Mouse (Mus musculus) forelimb bud, embryonic 11.5 days (tissue): ENCODE measurements around the gene Cks2.
"Not testable (repeated sequence)": the region's sequence is repeated elsewhere in the genome, so short reads cannot be mapped to it uniquely, and the experiment has no call there.

Source experiments
- DNase-seq: peaks from one replicate; pipeline ENCODE4 v3.0.0-alpha.2; 2012; ENCODE audit warnings: low read depth, low spot score

Gene Cks2

GRCm38 (mm10) chr13:51638958-51639357, 6.1 kb upstream of the Cks2 start:
- DNase-seq: no peak

DNA sequence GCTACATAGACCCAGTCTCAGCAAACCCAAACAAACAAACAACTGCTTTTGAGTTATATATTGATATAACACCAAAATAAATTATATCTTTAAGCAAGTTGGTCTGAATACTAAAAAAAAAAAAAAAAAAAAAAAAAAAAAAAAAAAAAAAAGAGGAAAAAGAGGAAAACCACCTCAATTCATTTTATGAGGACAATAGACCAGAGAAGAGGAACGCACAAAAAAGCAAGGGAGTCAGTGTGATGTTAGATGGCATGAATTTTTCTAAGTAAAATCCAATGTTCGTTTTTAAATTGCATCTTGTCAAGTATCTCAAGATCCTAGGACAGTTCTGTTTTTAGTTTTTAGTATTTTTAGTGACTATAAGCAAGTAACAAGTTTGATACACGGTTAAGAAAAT, 3.6 kb upstream of the Cks2 start:
- no peak for DNase-seq

DNA sequence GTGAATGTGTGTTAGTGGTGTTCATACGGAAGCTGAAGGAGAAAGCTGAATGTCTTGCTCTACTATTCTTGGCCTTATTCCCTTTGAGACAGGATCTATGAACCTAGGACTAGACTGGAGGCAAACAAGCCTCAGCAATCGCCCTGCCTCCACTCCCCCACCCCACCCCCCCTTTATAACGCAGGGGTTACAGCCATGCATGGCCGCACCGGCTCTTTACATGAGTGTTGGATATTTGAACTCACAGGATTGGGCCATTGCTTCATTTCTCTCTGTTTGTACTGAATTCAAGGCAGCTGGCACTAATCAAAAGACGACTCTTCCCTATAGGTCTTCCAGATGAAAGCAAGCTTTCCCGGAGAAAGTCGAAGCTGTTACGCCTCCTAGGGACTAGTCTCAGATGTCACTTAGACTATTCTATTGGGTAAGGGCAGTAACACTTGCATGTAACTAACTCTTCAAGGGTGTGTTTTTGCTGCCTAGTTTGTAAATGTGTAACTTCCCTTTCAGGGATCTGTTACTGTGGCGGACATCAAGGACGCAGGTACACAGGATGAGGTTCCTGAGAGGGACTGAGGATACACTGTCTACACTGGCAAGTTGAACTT, 2.8 kb upstream of the Cks2 start:
- no peak for DNase-seq

GRCm38 (mm10) chr13:51643924-51644828, 856 bp upstream of the Cks2 start:
- DNase-seq: no peak

GRCm38 (mm10) chr13:51645872-51646271, 840 bp downstream of the Cks2 start:
- peak; percentile 41 for DNase-seq

DNA sequence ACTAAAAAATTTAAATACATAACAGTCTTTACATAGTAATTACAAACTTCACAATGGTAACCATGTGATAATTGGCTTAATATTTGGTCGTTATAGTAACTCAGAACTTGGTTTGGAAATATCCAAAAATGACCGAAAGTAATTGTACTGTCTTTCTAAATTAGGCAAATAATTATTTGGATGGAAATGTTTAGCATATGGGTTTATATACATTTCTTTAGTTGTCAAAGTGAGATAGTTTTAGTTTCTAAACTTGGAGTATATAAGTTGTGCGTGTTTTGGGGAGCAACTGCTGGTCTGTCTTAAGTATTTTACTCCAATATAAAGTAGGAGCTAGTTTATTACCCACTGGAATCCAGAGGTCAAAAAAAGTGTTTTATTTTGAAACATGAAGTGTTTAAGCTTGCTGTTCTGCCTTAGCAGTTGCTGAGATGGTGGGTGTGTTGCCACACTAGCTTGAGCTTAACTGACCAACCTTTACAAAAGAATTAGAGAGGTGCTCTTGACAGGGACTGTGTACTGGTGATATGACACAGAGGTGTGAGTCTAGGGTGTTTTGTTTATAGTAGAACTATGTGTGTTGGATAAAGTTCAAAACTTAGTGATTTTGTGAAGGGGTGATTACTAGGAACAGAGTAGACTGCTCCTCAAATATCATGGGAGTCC, 1.5 kb downstream of the Cks2 start:
- no peak for DNase-seq

- no peak for DNase-seq
These were observed 2.7 kb downstream of the Cks2 start for GRCm38 (mm10) chr13:51647770-51648169.

DNA sequence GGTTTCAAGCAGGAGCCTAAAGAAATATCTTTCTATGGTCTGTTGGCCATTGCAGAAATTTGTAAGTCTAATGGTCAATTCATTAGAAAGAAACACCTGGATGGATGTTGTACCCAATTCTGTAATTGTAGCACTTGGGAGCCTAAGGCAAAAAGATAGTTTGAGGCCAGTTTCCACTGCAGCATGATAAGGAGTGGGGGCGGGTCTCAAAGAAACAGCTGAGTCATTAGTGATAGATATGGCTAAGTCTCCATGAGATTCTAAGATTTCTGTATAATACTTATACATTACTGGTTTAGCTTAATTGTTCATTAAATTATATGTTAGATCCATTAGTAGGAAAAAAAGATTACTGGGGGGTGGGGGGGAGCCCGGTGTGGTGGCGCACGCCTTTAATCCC, 3.2 kb downstream of the Cks2 start:
- no peak for DNase-seq

DNA sequence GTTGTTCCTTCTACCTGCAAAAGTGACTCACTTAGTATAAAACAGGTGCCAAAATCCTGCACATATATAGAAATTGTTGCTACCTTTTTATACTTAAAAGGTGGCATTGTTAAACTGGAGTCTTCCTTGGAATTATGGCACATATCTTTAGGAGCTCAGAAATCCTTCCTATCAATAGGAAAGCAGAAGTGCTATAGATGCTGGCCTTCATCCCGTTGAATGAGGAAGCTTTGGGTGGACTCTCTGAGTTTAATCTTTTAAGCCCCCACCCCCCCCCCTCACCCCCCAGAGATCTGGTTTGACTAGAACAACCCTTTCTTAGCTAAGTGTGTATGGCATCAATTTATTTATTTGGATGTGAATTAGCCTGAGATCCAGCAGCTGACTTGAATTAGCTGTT, 4.7 kb downstream of the Cks2 start:
- DNase-seq: no peak

GRCm38 (mm10) chr13:51651408-51652064, 6.5 kb downstream of the Cks2 start, which contains the start of gene Secisbp2:
TSS of gene Secisbp2 (plus strand) at chr13:51651697.
- peak; percentile 91 for DNase-seq

- DNase-seq: no peak
These were observed 8.1 kb downstream of the Cks2 start for GRCm38 (mm10) chr13:51653159-51653558.

GRCm38 (mm10) chr13:51653961-51654360, 8.9 kb downstream of the Cks2 start:
- DNase-seq: no peak

- DNase-seq: no peak
These were observed 11.6 kb downstream of the Cks2 start for GRCm38 (mm10) chr13:51656516-51657235.

DNA sequence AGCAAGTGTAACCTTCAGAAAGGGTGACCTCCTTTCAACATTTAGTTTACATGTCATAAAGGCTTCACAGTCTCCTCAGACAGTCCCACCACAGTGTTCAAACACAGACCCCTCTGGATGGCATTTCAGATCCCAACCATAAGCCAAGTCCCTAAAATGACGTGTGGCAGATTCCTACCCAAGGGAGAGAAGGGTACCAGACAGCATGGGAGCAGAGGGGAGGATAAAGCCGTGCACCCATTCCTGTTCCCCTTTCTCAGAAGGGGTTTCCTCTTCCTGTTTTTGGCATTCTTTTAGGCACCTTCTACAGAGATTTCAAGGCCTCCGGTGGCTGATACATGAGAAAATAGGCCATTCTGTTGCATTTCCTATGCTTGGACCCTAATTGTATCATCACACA, 13.1 kb downstream of the Cks2 start:
- no peak for DNase-seq

GRCm38 (mm10) chr13:51659573-51659972, 14.5 kb downstream of the Cks2 start:
- no peak for DNase-seq

DNA sequence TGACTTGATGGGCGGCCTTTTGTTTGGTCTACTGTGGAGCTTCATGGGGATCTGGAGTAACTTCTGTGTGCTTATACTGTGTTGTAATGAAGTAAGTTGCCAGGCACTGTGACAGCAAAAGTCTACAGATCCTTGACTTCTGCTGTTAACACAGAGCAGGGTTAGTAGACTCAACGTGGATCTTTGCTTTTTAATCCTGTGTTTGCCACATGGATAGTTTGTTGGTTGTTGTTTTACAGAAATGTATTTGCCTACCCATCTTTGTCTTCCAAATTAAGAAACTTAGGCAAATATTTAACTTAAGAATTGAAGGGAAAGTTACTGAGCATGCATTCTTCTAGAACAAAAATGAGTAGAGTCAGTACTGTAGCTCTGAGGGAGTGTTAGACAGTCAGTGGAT, 18.5 kb downstream of the Cks2 start:
- no peak for DNase-seq

DNA sequence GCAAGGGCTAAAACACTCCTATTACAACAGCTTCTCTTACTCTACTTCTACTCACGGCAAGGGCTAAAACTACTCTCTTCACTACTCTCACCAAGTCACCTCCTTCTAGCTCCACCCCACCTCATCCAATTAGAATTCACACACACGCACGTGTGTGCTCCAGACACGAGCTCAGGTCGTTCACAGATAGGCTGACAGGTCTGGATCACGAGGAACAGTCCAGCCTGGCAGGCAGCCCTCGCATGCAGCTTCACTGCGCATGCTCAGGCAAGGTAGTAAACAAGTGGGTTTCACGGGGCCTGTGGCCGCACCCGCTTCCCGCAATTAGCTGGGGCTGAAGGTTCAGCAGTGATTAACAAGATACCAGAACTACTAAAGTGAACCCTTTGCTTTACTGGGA, 23.2 kb downstream of the Cks2 start:
- DNase-seq: not testable (repeated sequence)

GRCm38 (mm10) chr13:51676641-51677040, 31.6 kb downstream of the Cks2 start:
- no peak for DNase-seq

- no peak for DNase-seq
These were observed 32.0 kb downstream of the Cks2 start for GRCm38 (mm10) chr13:51677041-51677440.

DNA sequence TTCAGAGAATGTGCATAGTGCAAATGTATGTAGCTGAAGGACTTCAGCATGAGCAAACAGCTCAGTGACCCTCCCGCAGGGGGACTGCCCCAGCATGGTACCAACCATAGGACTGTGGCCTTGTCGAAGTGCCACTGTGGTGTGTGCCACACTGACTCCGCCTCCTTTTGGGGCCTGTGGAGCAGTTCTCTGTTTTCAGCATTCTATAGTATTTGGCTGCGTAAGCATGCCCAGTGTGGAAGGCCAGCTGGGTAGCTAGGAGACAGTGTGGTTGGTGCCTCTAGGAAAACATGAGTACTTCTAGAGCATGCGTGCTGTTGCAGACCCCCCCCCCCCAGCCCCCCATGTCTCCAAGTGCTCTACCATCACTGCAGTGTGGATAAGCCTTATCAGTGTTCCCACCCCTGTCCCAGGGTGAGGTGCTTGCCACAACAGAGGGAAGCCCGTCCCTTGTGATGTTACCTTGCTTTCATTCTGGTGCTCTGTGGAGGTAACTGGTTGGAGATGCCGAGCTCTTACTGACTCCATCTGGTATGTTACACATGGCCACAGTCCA, 32.7 kb downstream of the Cks2 start:
- no peak for DNase-seq

- no peak for DNase-seq
These were observed 33.7 kb downstream of the Cks2 start for GRCm38 (mm10) chr13:51678687-51679086.
